Mouse (Mus musculus): ENCODE results near the gene Fgf10.

The Fgf10 gene

GRCm38 (mm10) chr13:118669491-118669890 is at the start of gene Fgf10:
Fgf10 (plus strand) TSS chr13:118669791.
- no peaks in the 10 kb centered on the region for H3K4me1 ChIP-seq (replicated peaks; ENCODE audit: low read depth, low read length)

GRCm38 (mm10) chr13:118629661-118630428 is 39.7 kb upstream of the Fgf10 start:
- TF ChIP-seq CTCF (conservative IDR thresholded peaks at IDR 0.05; ENCODE audit: low read length): no peak
- TF ChIP-seq POU5F1 (IDR thresholded peaks at IDR 0.05; ENCODE audit: borderline replicate concordance, low read length): no peak
- TF ChIP-seq NANOG (IDR thresholded peaks at IDR 0.05; ENCODE audit: borderline replicate concordance, low read length): no peak
- Histone ChIP-seq H3K27me3 (ENCODE audit: insufficient read depth, low read length) (no peaks in the 10 kb centered on the region), H3K4me1 (replicated peaks; ENCODE audit: low read depth, low read length) (no peaks in the 10 kb centered on the region), H3K9me3 (ENCODE audit: low read length) (no peaks in the 10 kb centered on the region), H3K36me3 (ENCODE audit: insufficient read depth, low read length) (no peaks in the 10 kb centered on the region), H3K4me3 (replicated peaks; ENCODE audit: low read length) (no peak overlapping the region)

More at GRCm38 (mm10) chr13:118669491-118669890, at the start of gene Fgf10:
- Histone ChIP-seq H3K9me3 (ENCODE audit: low read length) (no peaks in the 10 kb centered on the region), H3K36me3 (ENCODE audit: insufficient read depth, low read length) (no peaks in the 10 kb centered on the region), H3K4me3 (replicated peaks; ENCODE audit: low read length) (no peak within 1 kb of the TSS), H3K27me3 (ENCODE audit: insufficient read depth, low read length) (no peaks in the 10 kb centered on the region)
- TF ChIP-seq CTCF (conservative IDR thresholded peaks at IDR 0.05; ENCODE audit: low read length) (no peak), NANOG (IDR thresholded peaks at IDR 0.05; ENCODE audit: borderline replicate concordance, low read length) (no peak), POU5F1 (IDR thresholded peaks at IDR 0.05; ENCODE audit: borderline replicate concordance, low read length) (no peak)

DNA sequence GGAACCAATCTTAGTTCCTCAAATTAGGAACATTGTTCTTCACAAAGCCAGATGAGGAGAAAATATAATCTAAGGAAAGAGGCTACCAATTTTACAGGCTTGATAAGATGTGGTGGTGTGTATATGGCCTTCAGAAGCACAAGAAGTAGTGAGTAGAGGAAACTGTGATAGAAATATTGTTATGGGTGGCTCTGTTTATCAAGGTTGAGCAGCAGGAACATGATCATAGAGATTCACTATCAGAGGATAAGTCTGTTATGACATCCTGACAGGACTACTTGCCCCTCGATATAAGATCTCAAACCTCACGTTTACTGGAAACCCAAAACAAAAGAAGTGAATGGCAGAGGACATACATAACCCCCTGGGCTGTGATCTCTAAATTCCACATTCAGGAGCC is 38.1 kb upstream of the Fgf10 start:
- Histone ChIP-seq H3K27me3 (ENCODE audit: insufficient read depth, low read length) (no peaks in the 10 kb centered on the region), H3K4me1 (replicated peaks; ENCODE audit: low read depth, low read length) (no peaks in the 10 kb centered on the region), H3K36me3 (ENCODE audit: insufficient read depth, low read length) (no peaks in the 10 kb centered on the region), H3K4me3 (replicated peaks; ENCODE audit: low read length) (no peak overlapping the region), H3K9me3 (ENCODE audit: low read length) (no peaks in the 10 kb centered on the region)
- no peak for TF ChIP-seq NANOG (IDR thresholded peaks at IDR 0.05; ENCODE audit: borderline replicate concordance, low read length)
- no peak for TF ChIP-seq POU5F1 (IDR thresholded peaks at IDR 0.05; ENCODE audit: borderline replicate concordance, low read length)
- no peak for TF ChIP-seq CTCF (conservative IDR thresholded peaks at IDR 0.05; ENCODE audit: low read length)

DNA sequence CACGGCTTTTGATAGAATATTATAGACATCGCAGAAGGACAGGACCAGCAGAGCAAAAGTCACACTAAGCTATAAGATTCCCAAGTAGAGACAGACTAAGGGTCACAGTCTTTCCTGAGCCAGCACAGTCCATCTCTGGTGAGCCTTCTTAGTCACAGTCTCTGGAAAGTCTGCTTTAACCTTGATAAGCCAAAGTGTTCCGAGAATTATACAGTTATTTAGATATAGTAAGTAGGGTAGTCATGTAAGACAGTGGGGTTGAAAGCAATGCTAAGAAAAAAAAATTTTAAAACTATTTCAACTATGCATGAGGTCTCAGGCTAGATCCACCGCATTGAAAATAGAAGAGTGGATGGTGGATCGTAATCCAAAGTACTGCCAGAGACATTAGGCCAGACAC is 33.5 kb upstream of the Fgf10 start:
- H3K27me3 ChIP-seq (ENCODE audit: insufficient read depth, low read length): no peaks in the 10 kb centered on the region
- H3K4me3 ChIP-seq (replicated peaks; ENCODE audit: low read length): no peak overlapping the region
- TF ChIP-seq NANOG (IDR thresholded peaks at IDR 0.05; ENCODE audit: borderline replicate concordance, low read length) (no peak), CTCF (conservative IDR thresholded peaks at IDR 0.05; ENCODE audit: low read length) (no peak), POU5F1 (IDR thresholded peaks at IDR 0.05; ENCODE audit: borderline replicate concordance, low read length) (no peak)
- H3K36me3 ChIP-seq (ENCODE audit: insufficient read depth, low read length): no peaks in the 10 kb centered on the region
- H3K9me3 ChIP-seq (ENCODE audit: low read length): no peaks in the 10 kb centered on the region
- H3K4me1 ChIP-seq (replicated peaks; ENCODE audit: low read depth, low read length): no peaks in the 10 kb centered on the region

- TF ChIP-seq NANOG (IDR thresholded peaks at IDR 0.05; ENCODE audit: borderline replicate concordance, low read length): no peak
- no peak for TF ChIP-seq POU5F1 (IDR thresholded peaks at IDR 0.05; ENCODE audit: borderline replicate concordance, low read length)
- TF ChIP-seq CTCF (conservative IDR thresholded peaks at IDR 0.05; ENCODE audit: low read length): no peak
- Histone ChIP-seq H3K36me3 (ENCODE audit: insufficient read depth, low read length) (no peaks in the 10 kb centered on the region), H3K9me3 (ENCODE audit: low read length) (no peaks in the 10 kb centered on the region), H3K4me3 (replicated peaks; ENCODE audit: low read length) (no peak overlapping the region), H3K27me3 (ENCODE audit: insufficient read depth, low read length) (no peaks in the 10 kb centered on the region), H3K4me1 (replicated peaks; ENCODE audit: low read depth, low read length) (no peaks in the 10 kb centered on the region)
These were observed 27.0 kb upstream of the Fgf10 start for GRCm38 (mm10) chr13:118642585-118642984.

DNA sequence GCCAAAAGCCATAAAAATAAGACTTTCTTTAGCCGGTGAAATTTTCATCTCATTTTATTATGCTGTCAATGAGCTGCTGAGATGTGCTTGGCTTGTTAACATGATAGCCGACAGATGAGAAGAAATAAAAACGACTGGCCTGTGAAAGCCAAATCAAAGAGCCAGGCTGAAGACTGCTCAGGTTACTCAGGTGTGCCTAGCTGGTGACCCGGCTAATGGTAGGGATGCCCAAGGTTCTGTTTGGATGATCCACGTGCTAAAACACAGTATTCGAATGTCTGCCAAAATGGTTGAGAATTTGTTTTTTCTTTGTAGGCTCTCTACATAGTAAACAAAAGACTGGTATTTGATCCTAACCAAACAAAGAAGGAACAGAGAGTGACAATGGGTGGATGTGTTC is 26.5 kb upstream of the Fgf10 start:
- TF ChIP-seq NANOG (IDR thresholded peaks at IDR 0.05; ENCODE audit: borderline replicate concordance, low read length): no peak
- TF ChIP-seq POU5F1 (IDR thresholded peaks at IDR 0.05; ENCODE audit: borderline replicate concordance, low read length): no peak
- TF ChIP-seq CTCF (conservative IDR thresholded peaks at IDR 0.05; ENCODE audit: low read length): no peak
- Histone ChIP-seq H3K9me3 (ENCODE audit: low read length) (no peaks in the 10 kb centered on the region), H3K4me1 (replicated peaks; ENCODE audit: low read depth, low read length) (no peaks in the 10 kb centered on the region), H3K27me3 (ENCODE audit: insufficient read depth, low read length) (no peaks in the 10 kb centered on the region), H3K36me3 (ENCODE audit: insufficient read depth, low read length) (no peaks in the 10 kb centered on the region), H3K4me3 (replicated peaks; ENCODE audit: low read length) (no peak overlapping the region)

GRCm38 (mm10) chr13:118656991-118657390 is 12.6 kb upstream of the Fgf10 start:
- Histone ChIP-seq H3K9me3 (ENCODE audit: low read length) (no peaks in the 10 kb centered on the region), H3K4me1 (replicated peaks; ENCODE audit: low read depth, low read length) (no peaks in the 10 kb centered on the region), H3K36me3 (ENCODE audit: insufficient read depth, low read length) (no peaks in the 10 kb centered on the region), H3K27me3 (ENCODE audit: insufficient read depth, low read length) (no peaks in the 10 kb centered on the region), H3K4me3 (replicated peaks; ENCODE audit: low read length) (no peak overlapping the region)
- TF ChIP-seq POU5F1 (IDR thresholded peaks at IDR 0.05; ENCODE audit: borderline replicate concordance, low read length) (no peak), CTCF (conservative IDR thresholded peaks at IDR 0.05; ENCODE audit: low read length) (no peak), NANOG (IDR thresholded peaks at IDR 0.05; ENCODE audit: borderline replicate concordance, low read length) (no peak)

DNA sequence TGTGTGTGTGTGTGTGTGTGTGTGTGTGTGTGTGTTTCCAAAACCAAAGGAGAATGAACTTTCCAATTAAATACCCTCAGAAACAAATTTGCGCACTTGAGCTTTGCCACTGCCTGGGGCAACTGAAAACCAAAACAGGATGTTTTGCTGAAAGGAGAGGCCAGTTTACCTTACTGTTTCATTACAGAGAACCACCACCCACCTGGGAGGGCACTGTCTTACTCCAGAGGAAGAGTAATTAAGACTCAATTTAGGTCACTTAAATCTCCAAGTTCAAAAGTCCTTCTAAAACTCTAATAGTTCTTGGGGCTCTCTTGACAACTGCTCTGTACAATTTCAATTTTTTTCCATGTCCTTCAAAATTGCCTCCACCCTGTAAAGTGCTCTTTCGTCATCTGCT is 11.6 kb upstream of the Fgf10 start:
- H3K4me3 ChIP-seq (replicated peaks; ENCODE audit: low read length): no peak overlapping the region
- no peaks in the 10 kb centered on the region for H3K27me3 ChIP-seq (ENCODE audit: insufficient read depth, low read length)
- TF ChIP-seq CTCF (conservative IDR thresholded peaks at IDR 0.05; ENCODE audit: low read length) (no peak), NANOG (IDR thresholded peaks at IDR 0.05; ENCODE audit: borderline replicate concordance, low read length) (no peak), POU5F1 (IDR thresholded peaks at IDR 0.05; ENCODE audit: borderline replicate concordance, low read length) (no peak)

More for the DNA sequence above, 11.6 kb upstream of the Fgf10 start:
- H3K4me1 ChIP-seq (replicated peaks; ENCODE audit: low read depth, low read length): no peaks in the 10 kb centered on the region
- H3K9me3 ChIP-seq (ENCODE audit: low read length): no peaks in the 10 kb centered on the region
- H3K36me3 ChIP-seq (ENCODE audit: insufficient read depth, low read length): no peaks in the 10 kb centered on the region

All from E14TG2a.4 (cell line).